Mouse (Mus musculus) intestine, postnatal 0 days (tissue): ENCODE data around the gene Esp31. TPM values are rescaled to one million over a fixed set of nuclear protein-coding genes. Genes with fewer than 3 reads are reported as not detected.

Source experiments
- ATAC-seq: fragments of 200-750 bp; cut with Nextera tagmentation; 2 replicates; pipeline ENCODE4 v1.8.0; 2017; ENCODE audit warnings: mild to moderate bottlenecking, moderate TSS enrichment, moderate library complexity
- H3K27ac ChIP-seq: fragments of 300-500 bp; sonication (generic); 2 replicates; pipeline ENCODE4 v1.5.1; 2014; ENCODE audit warnings: mild to moderate bottlenecking, low read depth, low read length, moderate library complexity
- H3K27me3 ChIP-seq: fragments of 300-500 bp; sonication (generic); replicated peaks from 2 replicates; pipeline ENCODE4 v1.6.1; 2014; ENCODE audit warnings: low read length, mixed read lengths; ENCODE audit not compliant: control insufficient read depth, insufficient read depth
- H3K36me3 ChIP-seq: fragments of 300-500 bp; sonication (generic); 2 replicates; pipeline ENCODE4 v1.6.1; 2014; ENCODE audit warnings: mild to moderate bottlenecking, moderate library complexity; ENCODE audit not compliant: control insufficient read depth, insufficient read depth
- H3K4me1 ChIP-seq: fragments of 300-500 bp; sonication (generic); replicated peaks from 2 replicates; pipeline ENCODE4 v1.6.1; 2014; ENCODE audit warnings: antibody characterized with exemption, low read length, mixed read lengths; ENCODE audit not compliant: control insufficient read depth, insufficient read depth
- H3K4me2 ChIP-seq: fragments of 300-500 bp; sonication (generic); replicated peaks from 2 replicates; pipeline ENCODE4 v1.6.1; 2014; ENCODE audit warnings: low read depth, mild to moderate bottlenecking, moderate library complexity
- H3K4me3 ChIP-seq: fragments of 300-500 bp; sonication (generic); 2 replicates; pipeline ENCODE4 v1.5.1; 2014; ENCODE audit warnings: low read depth, low read length
- H3K9ac ChIP-seq: fragments of 300-500 bp; sonication (generic); 2 replicates; pipeline ENCODE4 v1.6.1; 2014; ENCODE audit warnings: mild to moderate bottlenecking, low read depth, low read length
- H3K9me3 ChIP-seq: fragments of 300-500 bp; sonication (generic); 2 replicates; pipeline ENCODE4 v1.6.1; 2016; ENCODE audit warnings: mixed run types; ENCODE audit not compliant: control insufficient read depth
- CTCF ChIP-seq: sonication (generic); IDR thresholded peaks from 2 replicates; pipeline ENCODE4 v1.5.1; 2016; ENCODE audit warnings: low read depth, mild to moderate bottlenecking, control low read depth, antibody characterized with exemption, moderate library complexity
- WGBS: fragments of 180-500 bp; shearing (Covaris S2); extraction: QIAGEN DNeasy Blood & Tissue Kit; methylation state at CpG from one replicate; pipeline ENCODE4 v1.1.7; 2014; 5-methylcytosine and 5-hydroxymethylcytosine counted together
- polyA plus RNA-seq: library from polyadenylated mRNA; unstranded; fragments of >200 nt; fragmentation: Nextera tagmentation; extraction: Ambion mirVana; gene quantifications from 2 replicates; pipeline ENCODE4 v1.2.1, GENCODE M21; 2015

The Esp31 gene
- not detected in 2 replicates for polyA plus RNA-seq

DNA sequence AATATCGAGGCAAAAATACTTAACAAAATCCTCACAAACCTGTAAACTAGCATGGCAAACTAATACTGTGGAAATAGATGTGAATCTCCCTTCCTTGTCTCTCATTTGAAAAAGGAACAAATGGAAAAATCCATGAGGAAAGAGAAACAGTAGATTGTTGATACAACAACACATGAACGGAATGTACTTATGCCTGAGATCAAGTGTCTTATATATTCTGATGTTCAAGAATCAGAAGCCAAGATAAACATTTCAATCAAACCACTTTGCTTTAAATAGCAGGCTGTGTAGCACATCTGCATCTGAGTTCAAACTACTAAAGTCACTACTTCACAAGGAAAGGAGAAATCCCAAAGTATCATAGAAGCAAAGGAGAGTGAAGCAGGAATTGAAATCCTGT, at the start of gene Esp31:
TSS of gene Esp31 (plus strand) at position 301 of the 400 bp plus-strand sequence.
- H3K9ac ChIP-seq: no peak within 1 kb of the TSS
- H3K27ac ChIP-seq: no peak within 1 kb of the TSS
- no peaks in the 10 kb centered on the region for H3K9me3 ChIP-seq
- ATAC-seq: no peak
- no peak within 1 kb of the TSS for H3K4me3 ChIP-seq
- no peaks in the 10 kb centered on the region for H3K36me3 ChIP-seq
- H3K27me3 ChIP-seq: no peaks in the 10 kb centered on the region
- 70% methylated on average over 2 of the region's 2 CpGs for WGBS
- no peak for TF ChIP-seq CTCF
- no peak within 1 kb of the TSS for H3K4me2 ChIP-seq
- H3K4me1 ChIP-seq: no peaks in the 10 kb centered on the region

Other genes starting within 250 kb of the Esp31 start
- gene Esp36, start 219.3 kb upstream of the Esp31 start, polyA plus RNA-seq: not detected in 2 replicates
- not detected in 2 replicates for gene Esp34, start 85.3 kb upstream of the Esp31 start, polyA plus RNA-seq